Mouse (Mus musculus): Measurements from ENCODE around the gene Mrpl30.

DNA sequence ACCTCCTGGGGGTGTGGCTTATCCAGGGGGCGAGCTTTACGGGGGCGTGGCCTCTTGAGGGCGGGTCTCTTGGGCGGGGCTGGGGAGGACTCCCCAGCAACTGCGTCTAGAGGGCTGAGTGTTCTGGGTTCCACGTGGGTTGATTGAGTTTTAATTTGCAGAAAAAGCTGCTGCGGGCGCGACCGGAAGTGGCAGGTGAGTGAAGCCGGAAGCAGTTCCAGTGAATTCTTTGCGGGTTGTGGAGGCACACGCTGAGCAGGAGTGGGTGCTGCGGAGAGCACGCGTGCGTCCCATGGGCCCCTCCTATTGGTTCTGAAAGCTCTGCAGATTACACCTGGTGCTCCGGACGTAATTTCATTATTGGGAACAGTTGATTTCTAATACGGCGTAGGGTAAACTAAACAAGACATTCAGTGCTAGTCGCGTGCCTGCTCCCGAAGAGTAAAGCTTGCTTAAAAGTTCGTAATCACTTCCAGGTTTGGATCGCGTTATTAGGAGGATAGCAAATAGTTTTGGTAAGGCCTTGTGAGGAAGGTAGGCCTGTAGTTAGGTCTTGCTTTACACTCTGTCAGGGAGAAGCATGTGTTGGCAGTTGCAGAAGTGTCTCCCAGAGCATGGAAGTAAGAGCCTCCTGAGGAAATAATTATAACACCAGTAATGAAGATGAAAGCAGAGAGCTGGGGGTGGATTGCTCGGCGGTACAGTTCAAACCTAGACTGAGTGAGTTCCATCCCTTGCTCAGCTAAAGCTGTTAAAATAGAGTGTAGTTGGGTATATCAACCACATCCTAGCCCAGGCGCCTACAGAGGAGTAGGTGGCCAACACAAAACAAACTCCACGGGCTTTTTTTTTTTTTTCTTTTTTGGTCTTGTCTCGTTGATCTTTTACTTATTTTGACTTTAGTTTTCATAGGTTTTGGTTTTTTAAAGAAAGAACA, 17.9 kb upstream of the Mrpl30 start:
- TF ChIP-seq TAL1 (IDR thresholded peaks at IDR 0.05; ENCODE audit: low read length) (no peak), GATA1 (IDR thresholded peaks at IDR 0.05; ENCODE audit: low read length) (no peak)
